Mouse (Mus musculus): ENCODE results near the gene Lmx1b. TPM values are rescaled to one million over a fixed set of nuclear protein-coding genes. Genes with fewer than 3 reads are reported as not detected.
A peak's percentile ranks its signal among the peaks of the same experiment; 100 is the strongest.

Gene Lmx1b
- polyA plus RNA-seq, 1 experiment from 2014 or later, result 2.7 TPM

DNA sequence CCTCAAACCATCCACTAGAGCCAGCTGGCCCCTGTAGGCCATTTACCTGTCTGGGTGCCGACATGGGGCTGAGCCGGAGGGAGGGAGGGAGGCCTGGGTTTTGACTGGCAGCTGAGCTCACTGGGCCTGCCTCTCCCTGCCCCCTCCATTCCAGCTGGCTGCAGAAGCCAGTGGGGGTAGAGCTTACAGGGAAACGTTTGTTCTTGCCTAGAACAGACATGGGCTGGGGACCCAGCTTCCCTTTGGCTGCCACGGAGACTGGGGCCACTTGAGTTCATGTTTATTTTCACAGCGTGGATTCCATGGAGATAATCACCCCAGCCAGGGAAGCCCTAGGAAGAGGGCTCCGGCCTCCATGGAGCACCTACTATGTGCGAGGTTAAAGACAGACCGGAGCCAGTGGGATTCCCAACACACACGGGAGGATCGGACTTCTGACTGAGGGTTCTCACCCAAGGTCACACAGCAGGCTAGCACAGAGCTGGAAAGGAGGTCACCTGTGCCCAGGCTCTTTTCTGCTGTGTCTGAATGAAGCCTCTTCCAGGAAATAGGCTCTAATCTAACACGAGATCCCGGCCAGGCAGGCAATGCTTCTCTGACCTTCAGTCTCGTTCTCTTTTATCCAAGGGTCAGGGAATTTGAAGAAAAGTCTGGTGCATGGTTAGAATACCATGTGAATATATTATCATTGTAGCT is 25.2 kb upstream of the Lmx1b start:
- WGBS, result 33% methylated on average over 13 of the region's 13 CpGs
- H3K4me2 ChIP-seq (replicated peaks), result no peak overlapping the region
- peaks cover 23% of the 10 kb centered on the region for H3K4me1 ChIP-seq (replicated peaks)
- H3K27me3 ChIP-seq, result peaks cover 17% of the 10 kb centered on the region; the same call in 1 of the 2 replicates
- H3K4me3 ChIP-seq (replicated peaks), result no peak overlapping the region
- H3K27ac ChIP-seq, result no peak overlapping the region
- no peaks in the 10 kb centered on the region for H3K36me3 ChIP-seq
- ATAC-seq, result peak; percentile 79
- no peaks in the 10 kb centered on the region for H3K9me3 ChIP-seq
- H3K9ac ChIP-seq (replicated peaks), result no peak overlapping the region

- H3K27me3 ChIP-seq, result peaks cover 17% of the 10 kb centered on the region; the same call in 1 of the 2 replicates
- ATAC-seq, result no peak
Observed at GRCm38 (mm10) chr2:33664661-33665060, 24.4 kb upstream of the Lmx1b start.

GRCm38 (mm10) chr2:33659288-33659629 is 18.9 kb upstream of the Lmx1b start:
- H3K4me1 ChIP-seq (replicated peaks), result peaks cover 5% of the 10 kb centered on the region; the same call in 1 of the 2 replicates
- peak; percentile 58; the same call in 1 of the 2 replicates for ATAC-seq
- WGBS, result 4% methylated on average over 7 of the region's 7 CpGs
- H3K9me3 ChIP-seq, result no peaks in the 10 kb centered on the region
- peak overlapping the region; percentile 34 for H3K4me2 ChIP-seq (replicated peaks)
- peaks cover 4% of the 10 kb centered on the region; the same call in 1 of the 2 replicates for H3K27me3 ChIP-seq
- H3K36me3 ChIP-seq, result no peaks in the 10 kb centered on the region
- no peak overlapping the region for H3K4me3 ChIP-seq (replicated peaks)
- H3K27ac ChIP-seq, result no peak overlapping the region
- H3K9ac ChIP-seq (replicated peaks), result no peak overlapping the region

More at GRCm38 (mm10) chr2:33664661-33665060, 24.4 kb upstream of the Lmx1b start:
- Histone ChIP-seq H3K9ac (replicated peaks) (no peak overlapping the region), H3K4me1 (replicated peaks) (peaks cover 23% of the 10 kb centered on the region), H3K36me3 (no peaks in the 10 kb centered on the region), H3K27ac (no peak overlapping the region), H3K4me2 (replicated peaks) (no peak overlapping the region), H3K9me3 (no peaks in the 10 kb centered on the region), H3K4me3 (replicated peaks) (no peak overlapping the region)
- 82% methylated on average over 4 of the region's 4 CpGs for WGBS

- no peak for ATAC-seq
Observed at GRCm38 (mm10) chr2:33658602-33659287, 18.4 kb upstream of the Lmx1b start.

GRCm38 (mm10) chr2:33652517-33653198 is 12.3 kb upstream of the Lmx1b start:
- no peak overlapping the region for H3K4me2 ChIP-seq (replicated peaks)
- H3K4me3 ChIP-seq (replicated peaks), result no peak overlapping the region
- WGBS, result 84% methylated on average over 22 of the region's 22 CpGs
- no peaks in the 10 kb centered on the region for H3K4me1 ChIP-seq (replicated peaks)
- peaks cover 37% of the 10 kb centered on the region for H3K27me3 ChIP-seq
- H3K9me3 ChIP-seq, result no peaks in the 10 kb centered on the region
- ATAC-seq, result no peak
- no peaks in the 10 kb centered on the region for H3K36me3 ChIP-seq
- no peak overlapping the region for H3K9ac ChIP-seq (replicated peaks)
- H3K27ac ChIP-seq, result no peak overlapping the region

More at GRCm38 (mm10) chr2:33658602-33659287, 18.4 kb upstream of the Lmx1b start:
- WGBS, result 44% methylated on average over 12 of the region's 12 CpGs
- Histone ChIP-seq H3K4me1 (replicated peaks) (peaks cover 5% of the 10 kb centered on the region; the same call in 1 of the 2 replicates), H3K9me3 (no peaks in the 10 kb centered on the region), H3K36me3 (no peaks in the 10 kb centered on the region), H3K9ac (replicated peaks) (no peak overlapping the region), H3K4me2 (replicated peaks) (peak overlapping the region; percentile 34), H3K4me3 (replicated peaks) (no peak overlapping the region), H3K27me3 (no peaks in the 10 kb centered on the region), H3K27ac (no peak overlapping the region)

DNA sequence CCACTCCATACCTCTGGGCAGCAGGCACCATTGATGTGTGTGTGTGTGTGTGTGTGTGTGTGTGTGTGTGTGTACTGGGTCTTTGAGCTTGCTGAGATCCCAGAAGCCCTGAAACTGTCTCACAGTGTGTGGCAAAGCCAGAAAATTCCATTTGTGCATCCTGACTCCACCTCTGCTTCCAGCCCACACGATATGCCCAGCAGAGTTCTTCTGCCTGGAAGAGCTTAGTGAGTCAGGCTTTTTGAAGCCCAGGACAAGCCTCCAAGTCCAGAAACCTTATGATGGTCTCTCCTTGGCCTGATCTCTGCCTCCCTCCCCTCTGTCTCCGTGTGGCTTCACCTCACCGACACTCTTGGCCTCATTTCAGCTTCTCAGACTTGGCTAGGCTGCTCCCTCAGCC is 9.1 kb upstream of the Lmx1b start:
- peaks cover 8% of the 10 kb centered on the region; the same call in 1 of the 2 replicates for H3K4me1 ChIP-seq (replicated peaks)
- no peaks in the 10 kb centered on the region for H3K36me3 ChIP-seq
- no peak overlapping the region for H3K9ac ChIP-seq (replicated peaks)
- no peak overlapping the region for H3K4me2 ChIP-seq (replicated peaks)
- no peaks in the 10 kb centered on the region for H3K9me3 ChIP-seq
- H3K27ac ChIP-seq, result no peak overlapping the region
- H3K4me3 ChIP-seq (replicated peaks), result no peak overlapping the region
- peaks cover 69% of the 10 kb centered on the region for H3K27me3 ChIP-seq
- WGBS, result 45% methylated on average over 3 of the region's 3 CpGs
- ATAC-seq, result no peak

GRCm38 (mm10) chr2:33648894-33649293 is 8.6 kb upstream of the Lmx1b start:
- Histone ChIP-seq H3K9ac (replicated peaks) (no peak overlapping the region), H3K4me3 (replicated peaks) (no peak overlapping the region), H3K4me2 (replicated peaks) (no peak overlapping the region), H3K27me3 (peaks cover 74% of the 10 kb centered on the region), H3K27ac (no peak overlapping the region), H3K4me1 (replicated peaks) (peaks cover 8% of the 10 kb centered on the region; the same call in 1 of the 2 replicates), H3K36me3 (no peaks in the 10 kb centered on the region), H3K9me3 (no peaks in the 10 kb centered on the region)
- ATAC-seq, result no peak
- 22% methylated on average over 4 of the region's 4 CpGs for WGBS

- Histone ChIP-seq H3K27me3 (peaks cover 96% of the 10 kb centered on the region), H3K9me3 (no peaks in the 10 kb centered on the region), H3K27ac (no peak overlapping the region), H3K4me2 (replicated peaks) (peak overlapping the region; percentile 14), H3K4me3 (replicated peaks) (0 out of 2 replicates have a peak overlapping the region, but pooled peaks have one; percentile 4), H3K4me1 (replicated peaks) (peaks cover 22% of the 10 kb centered on the region), H3K36me3 (no peaks in the 10 kb centered on the region), H3K9ac (replicated peaks) (no peak overlapping the region)
- ATAC-seq, result no peak
- 1% methylated on average over 3 of the region's 3 CpGs for WGBS
Observed at GRCm38 (mm10) chr2:33646283-33646550, 5.9 kb upstream of the Lmx1b start.

DNA sequence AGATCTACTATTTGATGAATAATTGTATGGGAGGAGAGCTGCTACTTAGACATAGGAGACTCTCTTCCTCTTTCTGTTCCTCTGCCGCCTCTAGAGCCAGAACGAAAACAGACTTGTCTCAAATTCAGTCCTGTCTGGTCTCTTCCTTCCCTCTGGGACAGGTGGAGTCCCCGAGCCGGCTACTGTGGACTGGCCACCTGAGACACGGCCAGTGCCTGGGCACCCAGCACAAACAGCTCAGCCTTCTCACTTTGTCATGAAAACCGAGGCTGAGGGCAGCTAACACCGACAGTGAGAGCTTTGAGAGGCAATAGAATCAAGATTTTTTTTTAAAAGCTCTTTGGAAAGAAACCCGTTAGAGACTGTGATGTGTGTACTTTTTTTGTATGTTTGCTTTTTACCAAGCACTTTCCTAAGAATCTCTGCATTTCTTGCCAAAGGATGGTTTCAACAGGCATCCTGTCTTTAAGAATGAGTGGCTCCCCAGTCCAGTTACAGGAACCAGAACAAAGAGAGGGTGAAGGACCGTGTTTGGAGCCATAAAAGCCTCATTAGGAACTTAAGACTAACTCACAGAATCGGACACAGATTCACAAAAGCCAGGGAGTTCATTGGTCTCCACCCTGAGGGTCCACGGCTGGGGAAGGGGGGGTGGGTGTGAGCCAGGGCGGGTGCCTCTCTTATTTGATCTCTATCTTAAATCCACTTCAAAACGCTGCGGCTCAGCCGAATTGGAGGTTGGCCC is 5.4 kb upstream of the Lmx1b start:
- Histone ChIP-seq H3K4me1 (replicated peaks) (peaks cover 26% of the 10 kb centered on the region), H3K9me3 (no peaks in the 10 kb centered on the region), H3K27me3 (peaks cover 99% of the 10 kb centered on the region), H3K4me2 (replicated peaks) (peak overlapping the region; percentile 14), H3K9ac (replicated peaks) (peak overlapping the region; percentile 34), H3K36me3 (no peaks in the 10 kb centered on the region), H3K4me3 (replicated peaks) (peak overlapping the region; percentile 41), H3K27ac (peak overlapping the region; percentile 37; the same call in 1 of the 2 replicates)
- no peak for ATAC-seq
- WGBS, result 5% methylated on average over 15 of the region's 15 CpGs

DNA sequence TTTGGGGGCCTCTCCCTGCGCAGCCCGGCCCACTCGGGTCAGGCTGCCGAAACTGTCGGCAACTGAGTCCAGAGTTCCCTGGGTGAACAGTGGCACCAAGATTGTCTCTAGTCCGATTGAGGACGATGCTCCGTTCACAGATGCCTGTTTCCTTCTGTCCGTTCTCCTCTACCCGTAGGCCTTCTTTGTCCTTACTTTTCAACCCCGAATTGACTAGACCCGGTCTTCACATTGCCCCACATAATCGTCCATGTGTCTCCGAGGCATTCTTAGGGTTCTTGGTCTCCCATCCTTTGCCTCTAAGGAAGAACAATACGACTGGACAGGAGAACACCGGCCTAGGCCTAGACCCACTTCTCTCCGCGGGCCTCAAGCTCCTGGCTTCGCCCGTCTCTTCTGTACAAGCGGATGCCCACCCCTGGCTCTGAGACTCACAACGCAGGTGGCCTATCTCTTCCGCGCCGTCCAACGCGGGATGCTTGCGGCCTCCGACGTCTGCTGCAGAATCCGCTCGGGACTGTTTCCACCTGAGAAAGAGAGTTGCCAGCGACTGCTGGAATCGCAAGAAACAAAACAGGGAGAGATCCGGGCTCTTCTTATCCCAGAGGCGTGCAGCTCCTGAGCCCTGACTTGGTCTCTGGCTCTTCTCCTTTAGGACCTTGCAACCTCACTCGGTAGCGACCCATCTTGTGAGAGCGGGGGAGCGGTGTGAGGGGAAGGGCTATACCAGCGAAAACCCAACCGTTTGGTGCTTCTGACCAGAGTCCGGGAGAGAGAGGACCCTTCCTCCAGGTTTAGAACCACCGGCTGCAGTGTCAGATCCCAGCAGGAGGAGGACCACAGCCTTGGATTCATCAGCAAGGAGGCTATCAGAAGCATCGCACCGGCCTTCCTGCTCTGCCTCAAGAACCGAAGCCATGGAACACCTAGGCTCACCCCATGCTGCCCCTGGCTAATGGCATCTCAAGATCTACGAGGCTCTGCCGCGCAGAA is 3.7 kb upstream of the Lmx1b start:
- Histone ChIP-seq H3K9ac (replicated peaks) (0 out of 2 replicates have a peak overlapping the region, but pooled peaks have one; percentile 21), H3K4me1 (replicated peaks) (peaks cover 36% of the 10 kb centered on the region), H3K27ac (no peak overlapping the region), H3K4me3 (replicated peaks) (peak overlapping the region; percentile 41), H3K9me3 (no peaks in the 10 kb centered on the region), H3K36me3 (no peaks in the 10 kb centered on the region), H3K4me2 (replicated peaks) (peak overlapping the region; percentile 14), H3K27me3 (peaks cover 100% of the 10 kb centered on the region)
- WGBS, result 13% methylated on average over 50 of the region's 50 CpGs
- ATAC-seq, result no peak
